Mouse (Mus musculus): ENCODE measurements at regions not wholly inside any gene's neighbourhood (a gene's known extent, or its start where the extent isn't known, plus 50 kb on each side); places are given as distances from the start of the nearest gene placed in this dataset.

GRCm38 (mm10) chr3:68814011-68814690 is 55.2 kb upstream of the 1110032F04Rik start:
- ATAC-seq (ENCODE audit: insufficient number of reproducible peaks, low FRiP score, low TSS enrichment, low read depth) (no peak), DNase-seq (ENCODE audit: low spot score) (no peak)
- Histone ChIP-seq H3K4me3 (ENCODE audit: low read depth, low read length) (no peak overlapping the region), H3K27ac (replicated peaks; ENCODE audit: low read depth, low read length) (no peak overlapping the region), H3K9ac (ENCODE audit: low read length) (no peak overlapping the region), H3K4me2 (ENCODE audit: low read depth, severe bottlenecking) (no peak overlapping the region), H3K36me3 (ENCODE audit: control insufficient read depth, insufficient read depth, low read length) (no peaks in the 10 kb centered on the region), H3K4me1 (ENCODE audit: control insufficient read depth, insufficient read depth, low read length) (no peaks in the 10 kb centered on the region), H3K9me3 (ENCODE audit: control insufficient read depth, low read length) (no peaks in the 10 kb centered on the region), H3K27me3 (ENCODE audit: control insufficient read depth, insufficient read depth, low read length) (no peaks in the 10 kb centered on the region)
- WGBS: 93% methylated on average over 9 of the region's 9 CpGs

- no peak overlapping the region for H3K9ac ChIP-seq (ENCODE audit: low read length)
- no peaks in the 10 kb centered on the region for H3K27me3 ChIP-seq (ENCODE audit: control insufficient read depth, insufficient read depth, low read length)
- no peaks in the 10 kb centered on the region for H3K4me1 ChIP-seq (ENCODE audit: control insufficient read depth, insufficient read depth, low read length)
- no peaks in the 10 kb centered on the region for H3K36me3 ChIP-seq (ENCODE audit: control insufficient read depth, insufficient read depth, low read length)
- H3K9me3 ChIP-seq (ENCODE audit: control insufficient read depth, low read length): no peaks in the 10 kb centered on the region
- ATAC-seq (ENCODE audit: insufficient number of reproducible peaks, low FRiP score, low TSS enrichment, low read depth): no peak
- no peak overlapping the region for H3K4me2 ChIP-seq (ENCODE audit: low read depth, severe bottlenecking)
- no peak overlapping the region for H3K27ac ChIP-seq (replicated peaks; ENCODE audit: low read depth, low read length)
- WGBS: 89% methylated on average over 6 of the region's 6 CpGs
- no peak overlapping the region for H3K4me3 ChIP-seq (ENCODE audit: low read depth, low read length)
- no peak for DNase-seq (ENCODE audit: low spot score)
Measured at GRCm38 (mm10) chr3:68815621-68816020, 53.8 kb upstream of the 1110032F04Rik start.

GRCm38 (mm10) chr3:68817321-68817720 is 52.1 kb upstream of the 1110032F04Rik start:
- 79% methylated on average over 2 of the region's 2 CpGs for WGBS
- H3K4me1 ChIP-seq (ENCODE audit: control insufficient read depth, insufficient read depth, low read length): no peaks in the 10 kb centered on the region
- H3K4me3 ChIP-seq (ENCODE audit: low read depth, low read length): no peak overlapping the region
- no peak overlapping the region for H3K27ac ChIP-seq (replicated peaks; ENCODE audit: low read depth, low read length)
- no peak overlapping the region for H3K9ac ChIP-seq (ENCODE audit: low read length)
- DNase-seq (ENCODE audit: low spot score) (no peak), ATAC-seq (ENCODE audit: insufficient number of reproducible peaks, low FRiP score, low TSS enrichment, low read depth) (no peak)
- H3K9me3 ChIP-seq (ENCODE audit: control insufficient read depth, low read length): no peaks in the 10 kb centered on the region
- no peaks in the 10 kb centered on the region for H3K36me3 ChIP-seq (ENCODE audit: control insufficient read depth, insufficient read depth, low read length)
- no peak overlapping the region for H3K4me2 ChIP-seq (ENCODE audit: low read depth, severe bottlenecking)
- no peaks in the 10 kb centered on the region for H3K27me3 ChIP-seq (ENCODE audit: control insufficient read depth, insufficient read depth, low read length)

Data from limb, embryonic 11.5 days (tissue).